Mouse (Mus musculus) limb, embryonic 12.5 days (tissue): ENCODE measurements around the gene Atp8b3. TPM values are rescaled to one million over a fixed set of nuclear protein-coding genes. Genes with fewer than 3 reads are reported as not detected.

Source experiments
- ATAC-seq: fragments of 200-750 bp; cut with Nextera tagmentation; 2 replicates; pipeline ENCODE4 v1.8.0; 2017; ENCODE audit warnings: low read depth, moderate TSS enrichment; ENCODE audit not compliant: insufficient number of reproducible peaks, insufficient read depth, low FRiP score, low TSS enrichment
- H3K27ac ChIP-seq: fragments of 300-500 bp; sonication (generic); 2 replicates; pipeline ENCODE4 v1.5.1; 2016; ENCODE audit warnings: mild to moderate bottlenecking, moderate library complexity
- H3K27me3 ChIP-seq: fragments of 300-500 bp; sonication (generic); 2 replicates; pipeline ENCODE4 v1.6.1; 2016; ENCODE audit warnings: mild to moderate bottlenecking, moderate library complexity
- H3K36me3 ChIP-seq: fragments of 300-500 bp; sonication (generic); 2 replicates; pipeline ENCODE4 v1.6.1; 2016; ENCODE audit warnings: mild to moderate bottlenecking, moderate library complexity
- H3K4me1 ChIP-seq: fragments of 300-500 bp; sonication (generic); replicated peaks from 2 replicates; pipeline ENCODE4 v1.6.1; 2016
- H3K4me2 ChIP-seq: fragments of 300-500 bp; sonication (generic); 2 replicates; pipeline ENCODE4 v1.6.1; 2016; ENCODE audit warnings: mild to moderate bottlenecking, moderate library complexity
- H3K4me3 ChIP-seq: fragments of 300-500 bp; sonication (generic); replicated peaks from 2 replicates; pipeline ENCODE4 v1.5.1; 2016; ENCODE audit warnings: mild to moderate bottlenecking
- H3K9ac ChIP-seq: fragments of 300-500 bp; sonication (generic); replicated peaks from 2 replicates; pipeline ENCODE4 v1.6.1; 2016; ENCODE audit warnings: mild to moderate bottlenecking, moderate library complexity
- H3K9me3 ChIP-seq: fragments of 300-500 bp; sonication (generic); 2 replicates; pipeline ENCODE4 v1.6.1; 2016; ENCODE audit warnings: mild to moderate bottlenecking, moderate library complexity
- WGBS: fragments of 180-500 bp; shearing (Covaris S2); methylation state at CpG from one replicate; pipeline ENCODE4 v1.1.7; 2016; 5-methylcytosine and 5-hydroxymethylcytosine counted together
- polyA plus RNA-seq: library from polyadenylated mRNA; unstranded; fragments of >200 nt; fragmentation: Nextera tagmentation; extraction: Ambion mirVana; gene quantifications from 2 replicates; pipeline ENCODE4 v1.2.1, GENCODE M21; 2016

Gene Atp8b3
- polyA plus RNA-seq, 1 experiment from 2014 or later = 0.50 TPM

DNA sequence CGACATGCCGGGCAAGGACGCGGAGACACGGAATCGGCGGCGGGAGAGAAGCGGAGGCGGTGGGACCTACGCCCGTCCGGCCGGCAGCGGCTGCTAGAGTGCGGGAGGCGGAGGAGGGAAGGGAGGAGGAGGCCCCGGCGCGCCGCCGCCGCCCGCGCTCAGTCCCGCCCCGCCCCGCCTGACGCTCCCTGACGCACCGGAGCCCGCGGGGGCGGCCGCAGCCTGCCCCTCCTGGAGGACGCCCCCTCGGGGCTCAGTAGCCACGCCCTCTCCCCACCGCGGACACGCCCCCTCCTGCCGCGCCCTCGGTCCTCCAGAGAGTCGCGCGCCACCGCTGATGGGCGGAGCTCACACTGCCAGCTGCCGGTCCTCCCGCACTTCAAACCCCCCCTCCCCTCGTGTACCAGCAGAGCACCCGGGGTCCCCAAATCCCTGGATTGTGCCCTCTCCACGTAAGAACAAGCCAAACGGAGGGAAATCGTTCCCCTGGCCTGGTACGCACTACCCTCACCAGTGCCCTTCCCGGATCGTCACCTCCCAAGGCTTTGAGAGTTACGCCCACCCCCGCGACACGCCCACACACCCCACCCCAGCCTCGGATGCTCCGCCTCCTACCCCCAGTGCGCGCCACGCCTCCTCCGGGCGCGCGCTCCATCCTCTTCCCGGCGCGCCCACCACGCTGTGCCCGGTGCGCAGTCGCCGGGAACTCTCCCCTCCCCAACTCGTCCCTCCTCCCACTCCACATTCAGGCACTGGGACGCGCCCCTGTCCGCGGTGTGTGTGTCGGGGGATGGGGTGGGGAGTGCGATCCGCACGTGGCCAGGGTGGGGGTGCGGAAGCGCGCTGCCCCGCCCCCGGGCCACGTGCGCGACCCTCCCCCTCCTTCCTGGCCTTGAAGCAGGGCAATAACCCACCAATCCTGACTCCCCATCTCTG, 38.5 kb upstream of the Atp8b3 start, which contains the start of gene Klf16:
Gene Klf16, minus strand, starts transcription at position 127 of the 936 bp plus-strand sequence.
- ATAC-seq = peak; percentile 74
- H3K4me1 ChIP-seq = peaks cover 37% of the 10 kb centered on the region
- peak within 1 kb of the TSS; percentile 98 for H3K4me2 ChIP-seq
- no peaks in the 10 kb centered on the region for H3K27me3 ChIP-seq
- H3K9ac ChIP-seq = peak within 1 kb of the TSS; percentile 76
- H3K4me3 ChIP-seq = peak within 1 kb of the TSS; percentile 85
- WGBS = under 1% methylated on average over 91 of the region's 97 CpGs
- H3K27ac ChIP-seq = peak within 1 kb of the TSS; percentile 91
- H3K9me3 ChIP-seq = no peaks in the 10 kb centered on the region
- H3K36me3 ChIP-seq = peaks cover 13% of the 10 kb centered on the region

DNA sequence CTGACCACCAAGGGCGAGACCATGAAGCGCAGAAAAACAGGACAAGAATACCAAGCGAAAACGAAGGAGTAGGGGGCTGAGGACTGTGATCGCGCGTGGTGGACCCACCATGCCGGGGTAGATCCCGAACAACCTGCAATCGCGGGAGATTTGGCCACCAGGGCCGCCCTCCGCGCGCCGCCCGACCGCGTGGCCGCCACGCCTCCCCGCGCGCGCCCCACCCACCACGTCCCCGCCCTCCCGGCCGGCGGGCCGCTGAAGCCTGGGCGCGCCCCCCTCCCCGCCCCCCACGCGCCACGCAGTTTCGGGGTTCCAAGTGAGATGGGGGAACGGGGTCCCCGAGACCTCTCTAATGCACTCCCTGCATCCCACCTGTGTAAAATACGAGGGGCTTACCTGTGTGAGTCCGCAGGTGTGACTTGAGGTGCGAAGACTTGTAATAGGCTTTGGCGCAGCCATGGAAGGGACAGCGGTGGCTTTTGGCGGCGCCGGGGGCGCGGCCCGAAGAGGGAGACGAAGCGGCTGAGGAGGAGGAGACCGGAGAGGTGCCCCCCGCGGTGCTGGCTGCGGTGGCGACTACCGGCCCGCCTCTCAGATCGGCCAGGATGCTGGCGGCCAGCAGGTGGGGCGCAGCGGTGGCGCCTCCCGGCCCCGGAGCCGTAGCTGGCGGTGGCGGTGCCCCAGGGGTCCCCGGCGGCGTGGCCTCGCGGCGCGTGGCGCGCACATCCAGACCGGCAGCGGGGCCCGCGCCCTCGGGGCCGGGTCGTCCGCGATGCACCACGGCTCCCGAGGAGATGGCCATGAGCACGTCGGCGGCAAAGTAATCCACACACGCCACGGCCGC, 37.6 kb upstream of the Atp8b3 start:
- peaks cover 46% of the 10 kb centered on the region for H3K4me1 ChIP-seq

DNA sequence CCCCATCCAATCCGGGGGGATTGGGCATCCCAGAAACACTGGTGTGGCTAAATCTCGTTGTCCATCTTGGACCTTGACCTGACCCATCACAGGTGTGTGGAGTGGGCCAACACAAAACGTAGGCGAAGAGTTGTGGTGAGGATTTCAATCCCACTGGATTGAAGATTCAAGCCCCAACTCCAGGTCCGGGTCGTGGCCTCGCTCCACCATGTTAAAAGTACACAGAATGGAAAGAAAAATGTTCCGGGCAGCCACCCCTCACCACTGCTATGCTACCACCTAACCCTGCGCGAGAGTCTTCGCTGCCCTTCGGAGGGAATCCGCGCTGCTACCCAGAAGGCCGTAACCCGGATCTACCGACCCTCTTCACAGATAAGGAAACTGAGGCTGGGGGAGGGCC, 37.0 kb upstream of the Atp8b3 start:
- H3K27ac ChIP-seq = no peak overlapping the region
- 15% methylated on average over 17 of the region's 17 CpGs for WGBS

More for the DNA sequence above, 37.6 kb upstream of the Atp8b3 start:
- H3K9me3 ChIP-seq = no peaks in the 10 kb centered on the region
- peaks cover 5% of the 10 kb centered on the region for H3K36me3 ChIP-seq
- peak overlapping the region; percentile 76 for H3K9ac ChIP-seq
- under 1% methylated on average over 91 of the region's 96 CpGs for WGBS
- peak overlapping the region; percentile 98 for H3K4me2 ChIP-seq
- no peak for ATAC-seq
- no peaks in the 10 kb centered on the region for H3K27me3 ChIP-seq
- peak overlapping the region; percentile 85 for H3K4me3 ChIP-seq
- H3K27ac ChIP-seq = peak overlapping the region; percentile 91

DNA sequence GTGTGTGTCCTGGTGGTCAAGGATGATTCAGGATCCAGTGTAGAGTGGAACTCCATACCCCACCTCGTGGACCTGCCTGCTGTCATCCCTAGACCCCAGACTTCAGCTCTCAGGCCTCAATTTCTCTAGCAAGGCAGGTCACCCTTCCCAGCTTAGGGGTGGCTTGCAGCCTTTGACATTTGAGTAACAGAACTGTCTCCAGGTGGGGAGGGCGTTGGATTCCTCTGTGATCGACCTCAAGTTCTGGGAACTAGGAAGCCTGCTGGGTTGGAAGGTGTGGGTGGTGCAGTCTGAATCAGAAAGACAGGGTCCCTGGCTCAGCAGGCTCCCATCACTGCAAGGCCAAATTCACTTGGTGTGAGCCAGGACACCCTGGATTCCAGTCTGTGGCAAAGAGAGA, 36.0 kb upstream of the Atp8b3 start:
- 74% methylated on average over 3 of the region's 3 CpGs for WGBS
- H3K27ac ChIP-seq = no peak overlapping the region
- H3K36me3 ChIP-seq = no peaks in the 10 kb centered on the region
- H3K4me1 ChIP-seq = peaks cover 62% of the 10 kb centered on the region
- no peaks in the 10 kb centered on the region for H3K9me3 ChIP-seq
- peak overlapping the region; percentile 98; the same call in 1 of the 2 replicates for H3K4me2 ChIP-seq
- H3K9ac ChIP-seq = no peak overlapping the region
- ATAC-seq = no peak
- H3K4me3 ChIP-seq = 0 out of 2 replicates have a peak overlapping the region, but pooled peaks have one; percentile 85
- no peaks in the 10 kb centered on the region for H3K27me3 ChIP-seq

More for the DNA sequence above, 37.0 kb upstream of the Atp8b3 start:
- H3K9me3 ChIP-seq = no peaks in the 10 kb centered on the region
- no peaks in the 10 kb centered on the region for H3K36me3 ChIP-seq
- ATAC-seq = no peak
- H3K4me2 ChIP-seq = peak overlapping the region; percentile 98
- H3K4me3 ChIP-seq = peak overlapping the region; percentile 85
- H3K4me1 ChIP-seq = peaks cover 52% of the 10 kb centered on the region
- H3K9ac ChIP-seq = peak overlapping the region; percentile 76
- no peaks in the 10 kb centered on the region for H3K27me3 ChIP-seq

DNA sequence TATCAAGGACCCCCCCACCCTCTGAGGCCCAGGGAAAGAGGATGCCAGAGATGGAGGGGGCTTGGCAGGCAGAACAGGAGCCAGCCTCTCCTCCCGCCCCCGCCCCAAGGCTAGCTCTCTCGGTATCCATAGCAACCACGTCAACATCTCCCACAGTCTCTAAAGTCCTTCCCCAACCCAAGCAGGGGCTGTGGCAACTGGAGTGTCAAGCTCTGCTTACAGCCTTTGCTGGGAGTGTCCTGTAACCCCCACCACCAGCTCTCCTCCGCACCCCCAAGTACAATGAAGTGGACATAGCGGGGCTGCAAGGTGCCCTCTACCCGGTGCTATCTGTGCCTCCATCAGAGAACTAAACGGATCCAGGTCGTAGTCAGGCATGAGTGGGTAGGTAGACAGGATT, 35.0 kb upstream of the Atp8b3 start:
- WGBS = 73% methylated on average over 9 of the region's 9 CpGs
- no peaks in the 10 kb centered on the region for H3K9me3 ChIP-seq
- no peak overlapping the region for H3K4me3 ChIP-seq
- no peaks in the 10 kb centered on the region for H3K27me3 ChIP-seq
- H3K27ac ChIP-seq = no peak overlapping the region
- peaks cover under 1% of the 10 kb centered on the region; the same call in 1 of the 2 replicates for H3K36me3 ChIP-seq
- H3K9ac ChIP-seq = no peak overlapping the region
- H3K4me2 ChIP-seq = 0 out of 2 replicates have a peak overlapping the region, but pooled peaks have one; percentile 2
- ATAC-seq = no peak
- H3K4me1 ChIP-seq = peaks cover 68% of the 10 kb centered on the region

DNA sequence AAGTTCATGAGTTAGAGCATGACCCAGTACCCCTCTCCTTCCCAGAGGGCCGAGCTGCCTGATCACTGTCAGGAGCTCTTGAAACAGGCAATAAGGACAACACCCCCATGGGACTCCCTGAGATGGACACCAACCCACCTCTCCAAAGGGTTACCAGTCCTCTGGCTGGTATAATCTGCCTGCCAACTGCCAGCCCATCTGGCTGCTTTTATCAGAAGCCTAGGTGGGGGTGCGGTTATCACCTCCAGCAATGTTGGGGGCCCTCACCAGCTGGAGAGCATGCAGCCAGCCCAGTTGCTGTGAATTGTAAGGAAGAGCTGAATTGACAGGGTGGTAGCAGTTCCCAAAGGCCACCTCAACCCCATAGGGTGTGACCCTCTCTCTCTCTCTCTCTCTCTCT, 33.6 kb upstream of the Atp8b3 start:
- no peaks in the 10 kb centered on the region for H3K9me3 ChIP-seq
- 94% methylated on average over 2 of the region's 2 CpGs for WGBS
- peaks cover 61% of the 10 kb centered on the region for H3K4me1 ChIP-seq
- H3K4me3 ChIP-seq = no peak overlapping the region
- H3K36me3 ChIP-seq = peaks cover 15% of the 10 kb centered on the region
- no peaks in the 10 kb centered on the region for H3K27me3 ChIP-seq
- H3K27ac ChIP-seq = no peak overlapping the region
- H3K4me2 ChIP-seq = no peak overlapping the region
- no peak overlapping the region for H3K9ac ChIP-seq
- no peak for ATAC-seq

DNA sequence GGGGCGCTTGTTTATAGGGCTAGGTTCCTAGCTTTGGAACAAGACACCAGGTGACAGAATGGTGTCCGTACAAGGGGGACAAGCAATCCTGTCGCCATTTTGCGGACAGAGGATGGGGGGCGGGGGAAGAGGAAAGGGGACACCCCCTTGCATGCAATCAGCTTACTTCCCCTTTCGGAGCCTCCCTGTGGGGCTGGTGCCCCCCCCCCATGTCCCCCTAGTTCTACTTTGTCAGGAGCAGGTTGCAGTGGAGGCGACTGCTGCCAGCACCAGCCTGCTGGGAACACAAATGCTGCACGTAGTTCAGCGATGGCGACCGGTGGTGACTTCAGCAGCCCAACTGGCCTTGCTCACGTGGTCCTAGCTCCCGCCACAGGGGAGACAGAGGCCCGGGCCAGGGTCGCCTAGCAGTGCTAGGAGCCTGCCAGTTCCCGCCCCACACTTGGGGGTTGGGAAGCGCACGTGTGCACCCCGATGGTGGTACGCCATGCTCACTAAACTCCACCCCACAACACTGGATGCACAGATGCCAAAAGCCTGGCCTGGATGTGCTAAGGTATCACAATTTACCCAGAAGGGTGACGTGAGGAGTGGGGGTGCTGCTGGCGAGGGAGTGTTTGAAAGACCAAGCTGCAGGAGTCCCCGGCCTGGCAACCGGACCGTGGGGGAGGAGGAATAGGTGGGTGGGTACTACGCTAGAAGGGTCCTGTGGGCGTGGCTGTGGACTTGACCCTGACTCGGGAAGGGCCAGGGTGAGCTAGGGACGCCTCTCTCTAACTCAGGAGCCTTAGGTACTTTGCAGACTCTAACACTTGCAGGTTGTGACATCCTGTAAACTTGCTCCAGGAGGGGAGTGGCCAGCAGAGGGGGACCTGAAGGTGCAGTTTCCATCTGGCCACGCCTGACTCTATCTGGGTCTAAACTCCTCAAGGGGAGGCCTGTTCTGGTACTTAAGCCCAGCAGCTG, 32.2 kb upstream of the Atp8b3 start:
- H3K27me3 ChIP-seq = no peaks in the 10 kb centered on the region
- H3K9me3 ChIP-seq = no peaks in the 10 kb centered on the region
- peaks cover 16% of the 10 kb centered on the region for H3K36me3 ChIP-seq
- peak overlapping the region; percentile 26 for H3K4me3 ChIP-seq
- peak overlapping the region; percentile 51 for H3K9ac ChIP-seq
- 18% methylated on average over 30 of the region's 30 CpGs for WGBS
- peak overlapping the region; percentile 82 for H3K27ac ChIP-seq
- H3K4me2 ChIP-seq = peak overlapping the region; percentile 61
- H3K4me1 ChIP-seq = peaks cover 66% of the 10 kb centered on the region
- peak; percentile 28; the same call in 1 of the 2 replicates for ATAC-seq

DNA sequence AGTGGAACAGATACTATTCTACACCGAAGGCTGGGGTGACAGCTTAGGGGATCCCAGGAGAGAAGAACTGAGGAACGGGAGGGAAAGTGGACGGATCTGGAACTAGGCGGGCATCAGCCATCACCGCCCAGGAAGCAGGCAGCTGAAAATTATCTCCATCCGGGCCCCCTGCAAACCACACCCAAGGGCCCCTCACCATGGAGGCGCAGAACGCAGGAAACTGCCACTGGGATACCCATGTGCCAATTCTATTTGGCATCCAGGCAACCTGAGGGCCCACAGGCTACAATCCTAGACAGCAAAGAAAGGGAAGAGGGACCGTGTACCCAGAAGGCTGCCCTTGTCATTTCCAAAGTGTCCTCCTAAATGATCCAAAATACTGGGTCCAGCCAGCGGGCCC, 31.5 kb upstream of the Atp8b3 start:
- WGBS = 88% methylated on average over 10 of the region's 10 CpGs
- peaks cover 58% of the 10 kb centered on the region for H3K4me1 ChIP-seq
- H3K27me3 ChIP-seq = no peaks in the 10 kb centered on the region
- peak overlapping the region; percentile 61 for H3K4me2 ChIP-seq
- peaks cover 20% of the 10 kb centered on the region for H3K36me3 ChIP-seq
- 0 out of 2 replicates have a peak overlapping the region, but pooled peaks have one; percentile 82 for H3K27ac ChIP-seq
- no peak for ATAC-seq
- H3K9ac ChIP-seq = peak overlapping the region; percentile 51
- no peaks in the 10 kb centered on the region for H3K9me3 ChIP-seq
- no peak overlapping the region; the same call in 1 of the 2 replicates for H3K4me3 ChIP-seq

DNA sequence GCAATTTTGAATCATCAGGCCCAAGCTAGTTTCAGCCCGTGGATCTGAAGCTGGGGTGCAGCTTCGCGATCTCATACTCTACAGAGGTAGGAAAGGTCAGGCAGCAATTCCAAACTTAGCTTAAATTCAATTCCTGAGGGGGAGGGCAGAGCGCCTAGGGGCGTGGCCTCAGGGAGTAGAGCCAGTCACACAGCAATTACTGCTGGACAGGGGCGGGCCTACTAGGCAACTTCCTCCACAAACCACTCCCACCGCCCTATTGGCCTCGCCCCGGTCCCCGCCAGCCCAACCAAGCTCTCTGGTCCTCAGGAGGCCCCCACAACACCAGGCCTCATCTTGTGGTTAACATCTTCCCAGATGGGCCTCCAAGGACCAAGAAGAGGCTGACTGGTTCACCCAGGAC, 30.7 kb upstream of the Atp8b3 start:
- peaks cover 51% of the 10 kb centered on the region for H3K4me1 ChIP-seq
- H3K27ac ChIP-seq = 0 out of 2 replicates have a peak overlapping the region, but pooled peaks have one; percentile 29
- WGBS = 32% methylated on average over 10 of the region's 10 CpGs
- H3K27me3 ChIP-seq = no peaks in the 10 kb centered on the region
- peak overlapping the region; percentile 9; the same call in 1 of the 2 replicates for H3K4me3 ChIP-seq
- peaks cover 23% of the 10 kb centered on the region for H3K36me3 ChIP-seq
- H3K9ac ChIP-seq = no peak overlapping the region
- H3K9me3 ChIP-seq = no peaks in the 10 kb centered on the region
- no peak for ATAC-seq
- peak overlapping the region; percentile 61 for H3K4me2 ChIP-seq

DNA sequence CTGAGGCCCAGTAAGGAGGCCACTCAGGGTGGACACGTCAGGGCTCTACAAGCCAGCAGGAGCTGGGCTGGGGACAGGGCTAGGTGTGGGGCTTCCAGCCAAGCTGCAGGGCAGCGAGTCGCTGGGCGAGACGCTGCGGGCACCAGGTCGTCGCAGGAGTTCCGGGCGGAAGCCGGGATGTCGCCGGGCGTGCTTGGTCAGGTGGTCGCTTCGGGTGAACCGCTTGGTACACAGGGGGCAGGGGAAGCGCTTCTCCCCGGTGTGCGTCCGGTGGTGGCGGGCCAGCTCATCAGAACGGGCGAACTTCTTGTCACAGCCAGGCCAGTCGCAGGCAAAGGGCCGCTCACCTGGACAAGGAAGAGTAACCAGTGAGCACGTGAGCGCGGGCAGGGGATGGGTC, 30.0 kb upstream of the Atp8b3 start:
- Histone ChIP-seq H3K4me3 (no peak overlapping the region), H3K27ac (no peak overlapping the region), H3K9me3 (no peaks in the 10 kb centered on the region), H3K27me3 (no peaks in the 10 kb centered on the region), H3K36me3 (peaks cover 23% of the 10 kb centered on the region), H3K4me1 (peaks cover 43% of the 10 kb centered on the region), H3K4me2 (no peak overlapping the region), H3K9ac (no peak overlapping the region)
- 94% methylated on average over 29 of the region's 29 CpGs for WGBS
- ATAC-seq = no peak
